Mouse (Mus musculus) cerebral cortex, adult 2 months (tissue): ENCODE measurements around the gene Tomm40.

Source experiments
- WGBS: fragments of 180-500 bp; shearing (Covaris S2); methylation state at CpG from one replicate; pipeline ENCODE4 v1.1.7; 2018; 5-methylcytosine and 5-hydroxymethylcytosine counted together

The Tomm40 gene

GRCm38 (mm10) chr7:19745971-19746370, 30.7 kb upstream of the Tomm40 start:
- 89% methylated on average over 8 of the region's 10 CpGs for WGBS

GRCm38 (mm10) chr7:19744590-19745385, 29.6 kb upstream of the Tomm40 start:
- WGBS = 80% methylated on average over 14 of the region's 14 CpGs

- 85% methylated on average over 6 of the region's 6 CpGs for WGBS
These were observed 28.6 kb upstream of the Tomm40 start for GRCm38 (mm10) chr7:19743791-19744190.

GRCm38 (mm10) chr7:19742468-19742867, 27.2 kb upstream of the Tomm40 start:
- 72% methylated on average over 5 of the region's 5 CpGs for WGBS

GRCm38 (mm10) chr7:19741329-19742031, 26.2 kb upstream of the Tomm40 start:
- WGBS = 50% methylated on average over 8 of the region's 8 CpGs

- WGBS = 82% methylated on average over 11 of the region's 11 CpGs
These were observed 25.0 kb upstream of the Tomm40 start for GRCm38 (mm10) chr7:19740269-19740668.

GRCm38 (mm10) chr7:19738771-19739170, 23.5 kb upstream of the Tomm40 start:
- 93% methylated on average over 3 of the region's 3 CpGs for WGBS

- WGBS = 90% methylated on average over 16 of the region's 16 CpGs
These were observed 21.3 kb upstream of the Tomm40 start for GRCm38 (mm10) chr7:19736389-19737057.

- WGBS = 85% methylated on average over 10 of the region's 10 CpGs
These were observed 19.0 kb upstream of the Tomm40 start for GRCm38 (mm10) chr7:19734178-19734666.

- 93% methylated on average over 4 of the region's 4 CpGs for WGBS
These were observed 11.3 kb upstream of the Tomm40 start for GRCm38 (mm10) chr7:19726541-19726940.

GRCm38 (mm10) chr7:19724167-19724566, 8.9 kb upstream of the Tomm40 start:
- 95% methylated on average over 12 of the region's 12 CpGs for WGBS

- 79% methylated on average over 6 of the region's 6 CpGs for WGBS
These were observed 7.5 kb upstream of the Tomm40 start for GRCm38 (mm10) chr7:19722754-19723195.

- WGBS = 94% methylated on average over 4 of the region's 4 CpGs
These were observed 4.0 kb upstream of the Tomm40 start for GRCm38 (mm10) chr7:19719200-19719599.

GRCm38 (mm10) chr7:19718297-19718952, 3.2 kb upstream of the Tomm40 start:
- WGBS = 87% methylated on average over 5 of the region's 5 CpGs

- WGBS = 91% methylated on average over 4 of the region's 4 CpGs
These were observed 2.1 kb upstream of the Tomm40 start for GRCm38 (mm10) chr7:19717346-19717745.

GRCm38 (mm10) chr7:19716822-19717221, 1.6 kb upstream of the Tomm40 start:
- 96% methylated on average over 2 of the region's 2 CpGs for WGBS

GRCm38 (mm10) chr7:19716055-19716682, 931 bp upstream of the Tomm40 start:
- WGBS = 2% methylated on average over 18 of the region's 18 CpGs

GRCm38 (mm10) chr7:19714836-19715235, 402 bp downstream of the Tomm40 start:
- under 1% methylated on average over 39 of the region's 39 CpGs for WGBS

- 88% methylated on average over 9 of the region's 9 CpGs for WGBS
These were observed 1.6 kb downstream of the Tomm40 start for GRCm38 (mm10) chr7:19713598-19713997.

- WGBS = 43% methylated on average over 4 of the region's 4 CpGs
These were observed 2.0 kb downstream of the Tomm40 start for GRCm38 (mm10) chr7:19713196-19713595.

GRCm38 (mm10) chr7:19712414-19712813, 2.8 kb downstream of the Tomm40 start:
- 35% methylated on average over 4 of the region's 4 CpGs for WGBS
